Mouse (Mus musculus): ENCODE results near the gene Dnah7c.
"Not testable (repeated sequence)": the region's sequence is repeated elsewhere in the genome, so short reads cannot be mapped to it uniquely, and the experiment has no call there.

Gene Dnah7c

DNA sequence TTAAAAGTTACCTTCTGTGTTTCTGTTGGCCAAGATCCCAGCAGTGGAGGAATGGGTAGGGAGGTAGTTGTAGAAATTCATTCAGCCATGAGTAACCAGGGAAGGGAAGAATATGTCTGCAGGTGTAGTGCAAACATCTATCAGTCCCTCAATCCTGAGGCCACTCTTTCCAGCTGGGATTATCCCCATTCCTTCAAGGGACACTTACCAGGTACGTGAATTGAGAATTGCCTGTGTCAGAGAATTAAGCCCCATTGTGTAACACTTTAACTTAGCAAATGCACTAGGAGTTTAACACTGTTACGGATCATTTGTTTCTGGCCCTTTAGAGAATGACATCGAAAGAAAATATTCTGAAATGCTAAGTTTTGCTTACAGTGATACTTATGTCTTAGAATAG is 304.3 kb downstream of the Dnah7c start:
- DNase-seq (ENCODE audit: low read depth) = not testable (repeated sequence)

- DNase-seq (ENCODE audit: low read depth) = not testable (repeated sequence)
Observed at GRCm38 (mm10) chr1:46733405-46734106, 308.2 kb downstream of the Dnah7c start.

DNA sequence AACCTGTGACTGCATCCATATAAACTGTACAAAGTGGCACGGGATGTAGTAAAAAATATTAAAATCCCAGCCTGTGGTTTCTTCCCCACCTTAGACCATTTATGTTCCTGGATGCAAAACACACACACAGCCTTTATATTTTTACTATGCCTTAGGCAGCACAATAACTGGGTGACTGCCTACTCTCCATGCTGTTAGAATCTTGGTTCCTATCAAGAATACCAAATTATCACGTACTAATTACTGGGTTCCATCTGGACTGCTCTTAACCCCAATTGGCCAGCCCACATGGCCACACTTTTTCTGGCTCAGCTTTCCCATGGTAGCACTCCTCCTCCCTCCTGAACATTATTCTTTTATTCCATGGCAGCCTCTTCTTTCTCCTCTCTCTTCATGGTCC is 309.1 kb downstream of the Dnah7c start:
- DNase-seq (ENCODE audit: low read depth) = not testable (repeated sequence)

DNA sequence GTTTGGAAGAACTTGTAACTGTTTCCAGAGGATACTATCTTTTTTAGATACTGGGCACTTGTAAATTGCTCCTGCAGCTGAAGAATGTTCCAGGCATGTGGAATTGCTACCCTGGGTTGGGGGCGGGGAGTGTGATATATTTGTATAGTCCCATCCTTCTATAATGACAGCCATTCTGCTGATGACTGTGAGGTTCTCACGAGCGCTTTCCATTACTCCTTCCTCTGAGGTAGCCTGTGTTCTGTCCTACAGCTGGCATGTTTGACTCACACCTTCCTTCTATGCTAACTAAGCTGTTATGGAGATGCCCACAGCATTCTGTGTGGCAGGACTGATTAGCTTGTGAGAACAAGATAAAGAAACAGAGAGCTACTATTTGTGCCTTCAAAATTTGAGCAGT is 339.2 kb downstream of the Dnah7c start:
- DNase-seq (ENCODE audit: low read depth) = not testable (repeated sequence)

DNA sequence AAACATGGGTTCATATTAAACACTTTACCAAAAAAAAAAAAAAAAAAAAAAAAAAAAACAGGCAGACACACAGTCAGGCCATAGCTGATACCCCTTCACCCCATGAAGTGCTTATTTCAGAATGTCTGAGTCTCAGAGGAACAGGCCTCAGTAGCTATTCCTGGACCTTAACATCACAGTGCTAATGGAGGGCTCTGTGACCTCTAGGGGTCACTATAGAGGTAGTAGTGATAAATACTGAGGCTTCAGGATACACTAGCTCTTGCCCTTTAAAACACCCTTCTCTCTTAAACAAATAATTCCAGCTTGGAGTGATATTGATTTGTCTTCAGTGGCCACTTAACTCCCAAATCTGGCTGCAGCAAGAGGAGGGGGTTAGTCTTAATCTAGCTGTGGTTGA is 343.9 kb downstream of the Dnah7c start:
- DNase-seq (ENCODE audit: low read depth) = peak; percentile 28

DNA sequence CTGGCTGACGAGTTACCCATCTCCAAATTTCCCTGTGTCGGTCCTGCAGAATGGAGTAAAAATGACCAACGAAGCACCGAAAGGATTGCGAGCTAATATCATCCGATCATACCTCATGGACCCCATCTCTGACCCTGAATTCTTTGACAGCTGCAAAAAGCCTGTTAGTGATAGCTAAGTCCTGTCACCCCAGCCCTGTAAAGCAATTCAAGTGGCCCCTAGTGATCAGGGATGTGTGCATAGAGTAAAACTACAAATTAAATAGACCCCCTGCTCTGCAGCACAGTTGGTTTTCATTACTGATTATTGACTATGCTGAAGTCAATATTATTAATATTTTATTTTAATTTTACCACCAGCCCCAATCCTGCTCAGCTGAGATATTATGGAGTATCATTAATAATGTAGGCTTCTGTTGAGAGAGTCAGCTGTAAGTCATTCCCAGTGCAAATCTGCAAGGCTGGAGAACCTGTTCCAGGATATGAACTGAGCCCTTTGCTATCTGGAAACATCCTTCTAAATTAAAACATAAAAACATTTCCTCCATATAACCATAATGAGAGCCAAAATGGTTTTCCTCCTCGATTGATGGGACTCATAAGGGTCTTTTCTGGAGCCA is 344.8 kb downstream of the Dnah7c start:
- DNase-seq (ENCODE audit: low read depth) = not testable (repeated sequence)

DNA sequence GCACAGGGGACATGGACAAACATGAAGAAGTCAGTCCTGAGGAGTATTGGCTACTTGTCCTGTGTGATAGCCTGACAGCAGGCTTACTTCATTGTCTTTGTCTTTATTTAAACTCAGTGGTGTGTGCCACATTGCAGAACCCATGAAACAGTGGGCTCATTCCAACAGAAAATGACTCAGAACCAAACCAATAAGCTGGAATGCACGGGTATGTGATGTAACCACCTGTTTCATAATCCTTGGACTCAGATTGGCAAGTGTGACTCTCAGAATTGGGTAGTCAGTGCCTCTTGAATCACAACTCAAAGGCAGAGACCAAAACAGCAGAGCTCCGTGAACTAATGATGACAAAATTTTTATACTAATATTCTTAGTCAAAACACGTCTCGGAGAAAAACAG is 356.8 kb downstream of the Dnah7c start:
- DNase-seq (ENCODE audit: low read depth) = peak; percentile 14

DNA sequence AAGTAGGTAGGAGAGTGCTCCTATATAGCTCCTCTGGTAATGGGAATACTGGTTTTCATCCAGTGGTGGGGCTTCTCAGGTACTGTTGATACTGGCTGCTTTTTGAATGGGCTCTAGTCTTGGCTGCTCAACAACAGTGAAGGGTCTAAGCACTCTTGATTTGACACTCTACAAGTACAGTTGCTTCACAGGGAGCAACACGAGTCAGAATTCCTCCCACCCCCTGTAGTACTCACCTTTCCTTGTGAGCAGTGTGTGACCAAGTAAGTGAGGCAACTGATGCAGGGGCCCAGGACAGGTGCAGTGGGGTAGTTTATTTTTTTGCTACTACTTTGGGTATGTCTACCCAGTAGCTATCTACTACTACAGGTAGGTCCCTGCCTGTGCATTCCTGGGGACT is 379.7 kb downstream of the Dnah7c start:
- no peak for DNase-seq (ENCODE audit: low read depth)

GRCm38 (mm10) chr1:46808630-46809029 is 383.2 kb downstream of the Dnah7c start:
- DNase-seq (ENCODE audit: low read depth) = not testable (repeated sequence)

DNA sequence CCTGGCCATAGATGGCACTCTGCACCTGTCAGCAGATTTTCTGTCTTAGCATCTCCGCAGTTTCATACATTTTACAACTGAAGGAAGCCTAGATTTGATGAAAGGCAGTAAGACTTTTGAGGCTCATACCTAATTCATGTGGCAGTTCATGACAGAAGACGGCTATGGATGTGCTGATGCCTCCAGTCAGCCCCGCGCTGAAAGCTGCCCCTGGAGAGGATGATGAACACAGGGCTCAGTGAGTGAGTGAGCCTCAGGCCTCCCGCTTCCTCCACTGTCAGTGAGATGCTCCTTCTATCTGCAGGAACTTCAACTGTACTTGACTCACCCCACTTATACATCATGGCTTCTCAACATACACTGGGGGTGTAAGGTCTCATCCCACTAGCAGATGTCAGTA is 392.5 kb downstream of the Dnah7c start:
- DNase-seq (ENCODE audit: low read depth) = no peak

DNA sequence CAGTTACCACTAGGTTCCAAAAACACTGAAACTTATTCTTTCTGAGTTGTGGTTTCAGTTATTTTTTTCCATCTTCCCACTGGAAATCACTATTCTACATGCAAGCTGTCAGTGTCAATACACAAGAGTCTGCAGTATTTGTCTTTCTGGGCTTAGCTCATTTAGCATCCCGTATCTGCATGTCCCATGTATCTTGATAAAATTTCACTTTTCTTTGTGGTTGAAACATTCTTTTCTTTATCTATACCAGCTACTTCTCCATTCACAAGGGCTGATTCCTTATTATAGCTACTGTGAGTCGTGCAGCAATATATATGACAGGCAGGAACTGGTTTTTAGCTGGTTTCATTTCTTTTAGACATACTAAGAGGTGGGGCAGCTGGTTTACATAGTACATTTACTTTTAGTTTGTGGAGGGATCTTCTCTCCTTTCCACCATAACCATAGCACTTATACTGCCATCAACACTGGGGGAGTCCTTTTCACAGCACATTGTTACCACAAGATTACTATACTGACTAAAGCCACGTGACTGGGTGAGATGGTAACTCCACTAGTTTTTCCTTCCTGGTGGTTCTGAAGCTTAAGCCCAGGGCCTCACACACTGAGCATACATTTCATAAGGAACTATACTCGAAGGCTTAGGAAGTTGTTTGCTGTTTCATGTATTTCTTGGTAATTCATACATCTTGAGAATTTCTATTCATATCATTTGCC is 397.0 kb downstream of the Dnah7c start:
- DNase-seq (ENCODE audit: low read depth) = no peak

- DNase-seq (ENCODE audit: low read depth) = no peak
Observed at GRCm38 (mm10) chr1:46830066-46830843, 404.9 kb downstream of the Dnah7c start.

DNA sequence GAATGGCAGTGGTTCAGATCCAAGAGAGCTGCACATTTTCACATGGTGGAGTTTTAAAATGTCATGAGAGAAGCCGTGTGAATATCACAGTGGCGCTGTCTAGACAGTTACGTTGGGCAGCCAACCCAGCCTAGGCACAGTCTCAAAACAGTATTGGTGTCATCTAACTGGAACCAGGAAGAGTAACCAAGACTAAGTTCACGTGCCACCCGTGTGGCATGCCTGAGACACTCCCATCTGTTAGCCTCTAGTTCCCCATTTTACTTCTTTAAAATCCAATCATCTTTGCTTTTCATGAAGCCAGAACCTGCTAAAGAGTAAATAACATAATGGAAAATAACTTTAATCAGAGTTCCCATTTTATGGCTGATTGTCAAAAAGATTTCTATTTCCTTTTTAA is 406.5 kb downstream of the Dnah7c start:
- DNase-seq (ENCODE audit: low read depth) = no peak

- DNase-seq (ENCODE audit: low read depth) = peak; percentile 59
Observed at GRCm38 (mm10) chr1:46843406-46843805, 418.0 kb downstream of the Dnah7c start.

DNA sequence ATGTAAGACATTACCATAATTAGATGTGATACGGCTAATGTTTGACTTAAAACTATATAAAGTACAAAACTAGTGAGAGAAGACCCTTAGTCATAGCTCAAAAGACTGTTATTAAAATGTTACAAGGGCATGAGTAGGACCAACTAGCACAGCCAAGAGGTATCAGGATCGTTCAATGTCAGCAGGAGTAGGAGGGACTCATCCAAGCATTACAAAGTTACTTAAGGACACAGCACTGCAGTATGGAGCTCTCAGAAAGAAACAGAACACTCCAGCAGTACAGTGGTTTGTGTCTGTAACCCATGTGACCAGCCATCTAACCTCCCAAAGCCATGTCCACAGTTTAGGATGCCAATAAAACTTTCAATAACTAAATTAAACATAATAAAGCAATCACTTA is 418.9 kb downstream of the Dnah7c start:
- no peak for DNase-seq (ENCODE audit: low read depth)

- DNase-seq (ENCODE audit: low read depth) = no peak
Observed at GRCm38 (mm10) chr1:46845221-46845620, 419.8 kb downstream of the Dnah7c start.

- peak; percentile 87 for DNase-seq (ENCODE audit: low read depth)
Observed at GRCm38 (mm10) chr1:46849758-46850157, 424.4 kb downstream of the Dnah7c start.

DNA sequence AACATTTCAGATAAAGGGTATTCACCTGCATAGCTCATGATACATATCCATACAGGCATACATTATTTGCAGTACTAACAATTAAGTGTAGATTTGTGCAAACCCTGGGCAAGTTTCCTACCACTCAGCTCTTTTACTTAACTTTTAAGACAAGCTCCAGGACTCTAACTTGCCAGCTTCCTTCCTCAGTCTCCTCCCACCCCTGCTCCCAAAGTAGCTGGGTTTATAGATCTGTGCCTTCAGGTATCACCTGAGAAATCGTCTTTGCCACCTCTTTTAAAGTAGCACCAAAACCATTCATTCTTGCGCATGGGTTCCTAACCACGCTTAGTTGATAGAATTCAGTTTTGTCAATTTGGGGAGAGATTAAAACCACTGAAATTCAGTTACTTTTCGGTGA is 426.2 kb downstream of the Dnah7c start:
- peak; percentile 51 for DNase-seq (ENCODE audit: low read depth)

DNA sequence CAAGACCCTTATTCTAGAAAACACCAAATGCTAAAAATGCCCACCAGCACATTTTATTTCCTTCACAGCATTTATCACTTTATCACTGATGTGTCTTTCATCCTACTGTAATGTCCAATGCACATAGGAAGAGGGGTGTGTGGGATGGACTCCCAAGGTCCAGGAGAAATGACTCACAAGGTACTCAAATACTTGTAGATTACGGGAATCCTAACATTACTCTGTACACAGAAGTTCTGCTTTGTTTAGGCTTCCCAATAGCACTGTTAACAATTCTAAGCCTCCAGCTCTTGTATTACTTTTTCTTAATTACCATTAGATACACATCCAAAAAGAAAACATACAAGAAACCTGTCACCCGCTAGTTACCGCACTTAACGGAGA is 426.8 kb downstream of the Dnah7c start:
- no peak for DNase-seq (ENCODE audit: low read depth)

DNA sequence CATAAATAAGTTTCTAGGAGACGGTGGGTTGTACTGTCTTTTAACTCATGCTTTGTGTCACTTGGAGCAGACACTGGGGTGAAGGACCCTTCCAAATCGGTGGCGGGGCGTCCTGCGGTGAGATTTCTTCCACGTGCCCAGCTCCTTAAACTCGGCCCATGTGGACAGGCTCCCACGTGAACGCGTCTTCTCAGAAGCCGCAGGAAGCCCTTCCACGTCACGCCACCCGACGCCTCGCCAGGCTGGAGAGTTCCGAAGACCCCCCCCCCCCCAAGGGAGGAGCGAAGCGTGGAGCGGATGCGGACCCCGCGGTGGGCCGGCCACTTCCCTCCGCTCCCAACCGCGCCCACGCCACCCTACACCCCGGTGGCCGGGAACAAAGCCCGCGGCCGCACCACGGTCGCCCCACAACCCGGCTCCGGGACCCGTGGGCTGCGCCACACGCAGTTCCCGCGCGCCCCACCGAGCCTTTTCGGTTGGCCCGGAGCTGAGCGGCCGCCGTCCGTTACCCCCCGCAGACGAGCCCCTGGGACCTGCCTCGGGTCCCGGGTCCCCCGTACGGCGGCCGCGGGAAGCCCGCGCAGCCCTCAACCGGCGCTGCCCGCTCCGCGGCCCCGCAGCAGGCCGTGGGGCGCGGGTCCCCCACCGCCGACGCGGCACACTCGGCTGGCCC is 427.3 kb downstream of the Dnah7c start:
- peak; percentile 89 for DNase-seq (ENCODE audit: low read depth)

GRCm38 (mm10) chr1:46853317-46854035 is 428.1 kb downstream of the Dnah7c start:
- DNase-seq (ENCODE audit: low read depth) = peak; percentile 96

All from 416B (cell line).